Mouse (Mus musculus): ENCODE results near the gene Lgals12.
A peak's percentile ranks its signal among the peaks of the same experiment; 100 is the strongest.

The Lgals12 gene

GRCm38 (mm10) chr19:7606801-7607689, at the start of gene Lgals12:
TSS of gene Lgals12 (minus strand) at chr19:7607193.
- DNase-seq (ENCODE audit: low spot score) = no peak

DNA sequence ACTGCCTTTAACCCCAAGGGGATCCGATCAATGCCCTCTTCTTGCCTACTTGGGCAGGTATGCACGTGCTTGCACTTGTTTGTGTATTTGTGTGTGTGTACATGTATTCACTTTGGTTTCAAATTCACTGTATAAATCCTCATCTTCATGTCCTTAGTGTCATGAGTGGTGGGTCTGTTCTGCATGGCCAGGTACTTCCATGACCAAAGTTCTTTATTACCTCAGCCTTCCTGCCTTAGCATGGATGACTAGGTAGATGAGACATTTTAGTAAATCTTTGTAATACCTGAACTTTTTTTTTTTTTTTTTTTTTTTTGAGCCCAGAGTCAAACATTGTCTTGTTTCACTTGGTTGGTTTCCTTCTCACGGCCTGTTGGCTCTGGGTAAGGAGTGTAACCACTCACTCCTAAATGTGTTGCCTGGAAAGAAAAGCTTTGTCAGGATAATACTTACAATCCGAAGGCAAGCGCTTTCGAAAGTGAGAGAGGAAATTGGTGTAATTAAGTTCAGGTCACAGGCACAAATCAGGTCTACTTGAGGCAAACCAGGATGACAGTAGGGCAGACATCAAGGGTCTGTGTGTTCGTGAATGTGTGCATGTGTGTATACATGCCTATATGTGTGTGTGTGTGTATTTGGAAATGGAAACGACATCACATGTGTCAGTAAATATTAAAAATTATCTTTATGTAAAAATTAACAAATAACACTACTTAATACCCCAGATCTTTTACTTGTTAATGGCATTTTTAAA, 42.1 kb upstream of the Lgals12 start:
- DNase-seq (ENCODE audit: low spot score) = no peak

GRCm38 (mm10) chr19:7633786-7634185, 26.8 kb upstream of the Lgals12 start:
- no peak for DNase-seq (ENCODE audit: low spot score)

DNA sequence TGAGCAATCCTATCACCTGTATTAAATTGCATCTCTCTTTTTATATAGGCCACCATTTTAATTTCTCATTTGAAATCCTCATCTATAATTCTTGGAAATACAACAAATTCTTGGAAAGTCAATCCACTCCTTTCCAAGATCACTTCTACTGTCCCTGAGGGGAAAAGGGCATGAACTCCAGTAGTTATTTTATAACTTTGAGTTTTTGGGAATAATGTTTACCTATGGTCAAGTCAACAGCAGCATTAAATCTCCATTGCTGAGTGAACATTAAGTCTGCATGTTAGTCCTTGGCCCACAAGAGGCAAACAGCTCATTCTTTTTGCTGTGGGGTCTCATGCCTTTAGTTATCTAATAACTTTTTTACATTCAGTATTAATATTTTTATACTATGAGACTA, 26.0 kb upstream of the Lgals12 start:
- no peak for DNase-seq (ENCODE audit: low spot score)

- DNase-seq (ENCODE audit: low spot score) = peak; percentile 14
Observed at GRCm38 (mm10) chr19:7617696-7618095, 10.7 kb upstream of the Lgals12 start.

- no peak for DNase-seq (ENCODE audit: low spot score)
Observed at GRCm38 (mm10) chr19:7617085-7617484, 10.1 kb upstream of the Lgals12 start.

DNA sequence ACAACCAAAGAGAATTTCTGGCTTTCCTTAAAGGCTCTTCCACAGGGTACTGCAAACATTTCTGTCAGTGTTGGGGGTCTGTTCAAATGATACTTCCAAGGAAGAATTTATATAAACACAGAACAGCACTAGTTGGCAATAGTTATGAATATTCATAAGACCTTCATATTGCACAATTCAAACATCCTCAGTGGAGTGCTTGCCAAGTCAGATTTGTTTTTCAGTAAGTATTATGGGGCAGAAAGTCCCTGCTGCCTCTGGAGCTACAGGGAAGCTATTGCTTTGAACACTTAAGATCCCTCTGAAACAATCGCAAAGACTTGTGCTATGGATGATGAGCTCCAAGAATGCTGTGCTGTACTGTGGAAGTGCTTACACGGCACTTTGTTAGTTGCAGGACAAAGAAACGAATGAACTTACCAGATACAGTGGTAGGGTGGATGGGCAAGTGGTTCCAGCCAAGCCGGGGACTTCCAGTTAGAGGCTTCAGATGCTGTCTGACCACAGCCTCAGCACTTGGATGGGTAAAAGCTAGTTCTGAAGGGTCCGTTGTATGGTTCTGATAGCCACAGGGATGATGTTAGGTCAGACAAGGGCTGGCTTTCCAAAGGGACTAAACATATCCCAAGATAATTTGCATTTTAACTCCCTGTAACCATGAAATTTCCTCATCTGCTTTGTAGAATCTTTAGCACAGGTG, 9.4 kb upstream of the Lgals12 start:
- DNase-seq (ENCODE audit: low spot score) = no peak

- no peak for DNase-seq (ENCODE audit: low spot score)
Observed at GRCm38 (mm10) chr19:7613151-7613550, 6.2 kb upstream of the Lgals12 start.

DNA sequence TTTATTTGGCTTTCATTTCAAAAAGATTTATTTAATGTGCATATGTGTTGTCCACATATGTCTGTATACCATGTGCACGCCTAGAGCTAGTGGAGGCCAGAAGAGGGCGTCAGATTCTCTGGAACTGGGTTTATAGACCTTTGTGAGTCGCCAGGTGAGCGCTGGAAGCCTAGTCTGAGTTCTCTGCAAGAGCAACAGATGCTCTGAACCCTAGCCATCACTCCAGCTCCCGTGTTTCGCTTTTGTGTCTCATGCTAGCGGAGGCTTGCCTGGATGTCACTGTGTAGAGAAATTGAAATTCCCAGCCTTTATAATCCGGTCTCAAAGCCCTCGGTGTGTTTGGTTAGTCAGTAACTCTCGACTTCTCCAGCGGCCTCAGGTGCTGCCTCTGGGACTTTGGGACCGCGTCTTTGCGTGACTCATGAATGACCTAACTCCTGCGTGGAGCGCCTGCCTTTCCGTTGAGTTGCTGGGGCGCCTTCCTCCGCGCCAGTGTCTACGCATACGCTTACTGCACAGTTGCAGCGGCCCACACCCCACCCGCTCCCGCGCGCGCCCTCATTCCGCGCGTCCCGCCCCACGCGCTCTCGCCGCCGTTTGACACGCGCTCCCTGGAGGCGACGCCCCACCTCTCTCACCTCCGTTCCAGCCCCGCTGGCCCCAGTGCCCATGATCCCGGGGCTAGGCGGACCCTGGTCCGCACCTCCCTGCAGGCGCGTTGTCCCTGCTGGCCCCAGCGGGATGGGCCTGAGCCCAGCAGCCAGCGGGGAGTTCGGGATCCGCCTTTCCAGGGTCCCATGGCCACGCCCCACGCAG, 5.2 kb upstream of the Lgals12 start, which contains the start of gene Hrasls5:
Gene Hrasls5 (plus strand): TSS at position 600 of the 816 bp plus-strand sequence.
- DNase-seq (ENCODE audit: low spot score) = no peak

- DNase-seq (ENCODE audit: low spot score) = no peak
Observed at GRCm38 (mm10) chr19:7607690-7608201, 753 bp upstream of the Lgals12 start.

GRCm38 (mm10) chr19:7605930-7606783, 836 bp downstream of the Lgals12 start:
- no peak for DNase-seq (ENCODE audit: low spot score)

DNA sequence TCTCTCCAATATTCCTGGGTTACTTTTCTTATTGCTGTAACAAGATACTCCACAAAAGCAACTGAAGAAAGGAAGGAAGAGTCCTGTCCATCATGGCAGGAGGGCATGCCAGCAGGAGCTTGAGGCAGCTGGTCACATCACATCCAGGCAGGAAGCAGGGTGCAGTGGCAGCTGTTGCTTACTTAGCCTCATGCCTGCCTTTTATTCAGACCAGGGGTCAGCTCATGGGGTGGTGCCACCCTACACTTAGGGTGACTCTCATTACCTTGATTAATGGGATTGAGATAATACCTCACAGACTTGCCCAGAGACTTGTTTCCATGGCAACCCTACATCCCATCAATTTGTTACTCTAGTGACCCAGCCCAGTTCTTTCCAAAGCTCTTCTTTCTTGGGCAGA, 2.0 kb downstream of the Lgals12 start:
- no peak for DNase-seq (ENCODE audit: low spot score)

GRCm38 (mm10) chr19:7604107-7604506, 2.9 kb downstream of the Lgals12 start:
- no peak for DNase-seq (ENCODE audit: low spot score)

GRCm38 (mm10) chr19:7601551-7601950, 5.4 kb downstream of the Lgals12 start:
- no peak for DNase-seq (ENCODE audit: low spot score)

- no peak for DNase-seq (ENCODE audit: low spot score)
Observed at GRCm38 (mm10) chr19:7598481-7598880, 8.5 kb downstream of the Lgals12 start.

DNA sequence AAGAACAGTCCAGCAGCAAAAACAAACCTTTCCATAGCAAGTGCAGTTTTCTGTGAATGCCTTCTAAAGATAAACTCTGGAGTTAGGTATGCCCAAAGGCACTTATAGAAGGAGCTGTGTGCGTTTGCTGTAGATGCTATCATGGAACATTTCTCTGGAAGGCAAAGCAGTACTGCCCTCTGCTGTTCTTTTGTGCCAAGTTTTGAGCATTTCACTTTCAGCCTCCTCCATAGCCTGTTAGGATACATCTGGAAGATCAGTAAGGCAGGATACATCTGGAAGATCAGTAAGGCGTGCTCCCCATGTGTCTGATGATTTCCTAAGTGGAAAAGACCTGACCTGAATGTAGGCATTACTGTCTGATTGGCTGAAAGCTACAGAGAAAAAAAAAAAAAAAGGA, 11.5 kb downstream of the Lgals12 start:
- DNase-seq (ENCODE audit: low spot score) = peak; percentile 12

- DNase-seq (ENCODE audit: low spot score) = no peak
Observed at GRCm38 (mm10) chr19:7592018-7592417, 15.0 kb downstream of the Lgals12 start.

GRCm38 (mm10) chr19:7590795-7591194, 16.2 kb downstream of the Lgals12 start:
- DNase-seq (ENCODE audit: low spot score) = no peak

DNA sequence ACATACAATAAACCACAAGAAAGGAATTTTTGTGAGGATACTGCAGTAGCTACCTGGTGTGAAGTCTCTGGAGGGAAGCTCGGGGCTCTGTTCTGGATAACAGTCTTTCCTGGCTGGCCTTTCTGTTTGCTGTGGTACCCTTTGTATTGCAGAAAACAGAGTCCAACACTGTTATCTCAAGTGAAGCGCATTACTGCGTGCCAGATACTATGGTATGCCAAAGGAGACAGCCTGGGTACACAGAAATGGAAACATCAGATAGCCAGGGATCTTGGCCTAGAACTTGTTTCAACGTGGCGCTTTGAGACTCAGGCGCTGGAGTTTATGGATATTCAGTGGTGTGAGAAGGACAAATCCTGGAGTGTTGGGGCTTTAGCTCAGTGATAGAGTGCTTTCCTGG, 21.2 kb downstream of the Lgals12 start:
- no peak for DNase-seq (ENCODE audit: low spot score)

- no peak for DNase-seq (ENCODE audit: low spot score)
Observed at GRCm38 (mm10) chr19:7585279-7585678, 21.7 kb downstream of the Lgals12 start.
